Mouse (Mus musculus): ENCODE data around the gene Sgcd. TPM values are rescaled to one million over a fixed set of nuclear protein-coding genes. Genes with fewer than 3 reads are reported as not detected.

Sgcd gene
- total and polyA plus RNA-seq, 3 experiments, result 0.93 to 21.0 (median 10.1) TPM

- DNase-seq, result no peak
Observed at GRCm38 (mm10) chr11:47139867-47140266, 848.9 kb downstream of the Sgcd start.

DNA sequence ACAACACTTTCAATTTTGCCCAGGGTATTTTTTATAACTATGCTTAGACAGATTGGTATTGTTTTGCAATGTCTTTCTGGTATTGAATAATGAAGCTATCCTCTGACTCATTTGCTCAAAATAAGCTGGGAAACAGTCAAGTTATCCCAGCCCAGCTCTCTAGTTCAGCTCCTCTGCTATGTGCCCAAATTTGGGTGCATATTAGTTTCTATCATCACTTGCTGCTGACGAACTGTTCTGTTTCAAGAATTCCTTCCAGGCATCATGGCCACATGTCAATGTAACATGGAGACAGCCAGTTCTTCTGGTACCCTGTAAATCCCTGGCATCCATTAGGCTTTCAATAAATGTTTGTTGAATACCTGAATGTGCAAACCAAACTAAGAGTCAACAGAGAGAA lies 849.5 kb downstream of the Sgcd start:
- no peak for DNase-seq

DNA sequence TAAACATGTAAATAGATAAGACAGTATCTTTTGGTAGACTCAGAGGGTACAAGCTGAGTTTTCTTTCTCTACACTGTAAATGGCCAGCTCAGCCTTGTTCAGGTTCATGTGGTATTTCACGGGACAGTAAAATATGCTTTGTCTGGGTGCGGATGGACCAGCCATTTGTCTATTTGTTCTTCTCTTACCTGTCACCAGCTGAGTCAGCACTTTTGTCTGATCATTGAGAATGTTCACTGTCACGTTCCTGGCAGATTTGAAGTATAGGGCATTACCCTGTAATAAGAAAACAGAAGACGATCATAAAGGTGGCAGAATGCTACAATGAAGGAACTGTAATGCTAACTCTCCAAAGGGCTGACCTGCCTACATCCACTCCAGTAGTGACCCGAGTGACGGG lies 856.4 kb downstream of the Sgcd start:
- DNase-seq, result no peak

- no peak for DNase-seq
Observed at GRCm38 (mm10) chr11:47130432-47130831, 858.3 kb downstream of the Sgcd start.

DNA sequence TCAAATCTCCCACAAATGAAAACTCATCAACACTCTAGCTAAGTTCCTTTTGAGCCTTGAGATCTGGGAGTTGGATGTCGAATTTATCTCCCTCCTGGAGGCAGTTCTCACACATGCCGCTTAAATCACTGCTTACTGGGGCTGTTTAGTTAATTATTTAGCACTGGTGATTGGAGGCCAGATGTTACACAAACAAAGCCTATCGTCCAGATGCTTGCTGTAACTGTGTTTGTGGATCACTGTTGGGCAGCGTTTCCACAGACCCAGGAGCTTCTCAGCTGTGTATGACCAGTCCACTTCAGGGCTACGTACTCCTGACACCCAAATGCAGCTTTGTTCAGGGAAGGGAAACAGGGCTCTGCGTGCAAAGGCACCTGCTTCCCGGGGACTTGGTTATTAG lies 858.8 kb downstream of the Sgcd start:
- DNase-seq, result no peak

GRCm38 (mm10) chr11:47129166-47129565 lies 859.6 kb downstream of the Sgcd start:
- no peak for DNase-seq

- no peak for DNase-seq
Observed at GRCm38 (mm10) chr11:47128331-47128730, 860.4 kb downstream of the Sgcd start.

- DNase-seq, result no peak
Observed at GRCm38 (mm10) chr11:47120874-47121273, 867.9 kb downstream of the Sgcd start.

GRCm38 (mm10) chr11:47117896-47118295 lies 870.9 kb downstream of the Sgcd start:
- no peak for DNase-seq

GRCm38 (mm10) chr11:47114366-47114765 lies 874.4 kb downstream of the Sgcd start:
- DNase-seq, result no peak

- DNase-seq, result no peak
Observed at GRCm38 (mm10) chr11:47113081-47113480, 875.7 kb downstream of the Sgcd start.

DNA sequence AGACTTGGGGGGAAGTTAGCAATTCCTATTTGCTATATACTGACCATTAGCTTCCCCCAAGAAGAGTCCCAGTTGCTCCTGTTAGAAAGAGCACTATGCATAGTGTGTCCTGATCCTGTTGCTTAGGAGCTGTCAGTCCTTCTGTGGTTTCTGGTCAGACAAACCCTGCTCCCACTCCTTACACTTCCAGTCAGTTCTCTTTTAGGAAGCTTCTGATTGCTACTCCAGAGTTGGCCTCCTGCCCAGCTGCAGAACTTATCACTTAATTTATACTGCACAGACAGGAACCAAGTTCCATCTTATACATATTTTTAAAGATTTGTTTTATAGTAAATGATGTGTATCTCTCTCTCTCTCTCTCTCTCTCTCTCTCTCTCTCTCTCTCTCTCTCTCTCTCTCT lies 878.5 kb downstream of the Sgcd start:
- DNase-seq, result no peak

DNA sequence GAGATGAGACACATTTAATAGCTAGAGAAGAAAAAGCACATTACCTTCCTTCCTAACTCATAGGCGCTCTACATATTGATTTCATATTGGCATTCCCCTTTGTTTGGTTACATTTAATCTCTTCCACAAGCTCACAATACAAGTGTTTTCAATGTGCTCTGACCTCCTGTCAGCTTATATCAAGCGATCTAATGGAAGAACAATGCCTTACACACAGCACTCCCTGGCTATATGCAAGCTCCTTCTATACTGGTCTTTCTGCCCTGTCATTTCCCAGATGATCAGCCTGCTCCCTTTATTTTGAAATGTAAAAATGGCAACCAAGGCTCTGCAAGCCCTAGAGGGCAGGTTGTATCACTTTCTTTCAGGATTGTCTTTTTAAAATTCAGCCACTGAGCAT lies 881.1 kb downstream of the Sgcd start:
- DNase-seq, result no peak

GRCm38 (mm10) chr11:47093296-47093912 lies 895.4 kb downstream of the Sgcd start:
- DNase-seq, result no peak

- no peak for DNase-seq
Observed at GRCm38 (mm10) chr11:47082517-47082916, 906.3 kb downstream of the Sgcd start.

GRCm38 (mm10) chr11:47073538-47073937 lies 915.2 kb downstream of the Sgcd start:
- DNase-seq, result no peak

DNA sequence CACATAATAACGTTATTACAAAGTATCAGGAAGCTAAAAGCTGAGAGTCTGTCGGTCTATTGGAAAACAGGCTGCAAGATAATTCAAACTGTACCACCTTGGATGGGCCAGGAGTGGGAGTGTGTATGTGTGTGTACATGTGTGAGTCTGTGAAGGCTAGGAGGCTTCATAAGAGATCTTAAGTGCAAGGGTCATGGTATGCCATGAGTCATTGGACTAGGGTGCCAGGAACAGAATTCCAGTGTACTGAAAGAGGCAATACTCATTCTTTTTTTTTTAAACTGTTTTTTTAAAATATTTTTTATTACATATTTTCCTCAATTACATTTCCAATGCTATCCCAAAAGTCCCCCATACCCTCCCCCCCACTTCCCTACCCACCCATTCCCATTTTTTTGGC lies 917.6 kb downstream of the Sgcd start:
- DNase-seq, result no peak

- DNase-seq, result no peak
Observed at GRCm38 (mm10) chr11:47069769-47070384, 918.9 kb downstream of the Sgcd start.

- DNase-seq, result no peak
Observed at GRCm38 (mm10) chr11:47063690-47064089, 925.1 kb downstream of the Sgcd start.

DNA sequence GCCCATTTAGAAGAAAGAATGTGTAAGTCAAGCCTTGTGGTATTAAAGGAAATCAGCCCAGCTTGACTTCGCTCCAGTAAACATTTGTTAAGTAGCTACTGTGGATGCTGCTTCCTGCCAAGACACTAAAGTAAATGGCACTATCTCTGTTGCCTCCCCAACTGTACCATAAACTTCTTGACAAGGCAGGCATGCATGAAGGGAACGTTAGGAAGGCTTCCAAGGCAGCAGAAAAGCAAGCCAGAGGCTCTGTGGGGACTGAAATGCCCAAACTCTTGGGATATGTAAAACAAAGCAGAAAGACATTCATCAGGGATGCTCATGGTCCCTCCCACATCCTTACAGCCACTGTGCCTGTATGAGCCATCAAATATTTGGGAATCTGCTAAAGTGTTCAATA lies 938.4 kb downstream of the Sgcd start:
- no peak for DNase-seq

DNA sequence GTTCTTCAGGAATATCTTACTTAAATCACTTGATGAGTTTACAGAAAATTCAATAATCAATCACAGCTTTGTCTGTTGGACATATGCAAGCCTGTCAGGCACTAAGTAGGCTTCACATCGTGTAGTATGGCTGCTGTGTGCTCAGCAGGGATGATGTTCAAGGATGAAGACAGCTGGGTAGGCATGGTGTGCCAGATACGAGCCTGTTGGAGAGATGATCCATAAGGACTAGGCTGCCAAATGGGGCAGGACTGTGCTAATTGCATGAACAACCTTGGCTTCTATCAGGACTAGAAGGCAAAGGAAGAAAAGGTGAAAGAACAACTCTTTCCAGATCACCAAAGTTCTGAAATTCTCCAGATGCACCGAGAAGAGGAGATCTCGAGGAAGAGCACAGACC lies 939.0 kb downstream of the Sgcd start:
- no peak for DNase-seq

DNA sequence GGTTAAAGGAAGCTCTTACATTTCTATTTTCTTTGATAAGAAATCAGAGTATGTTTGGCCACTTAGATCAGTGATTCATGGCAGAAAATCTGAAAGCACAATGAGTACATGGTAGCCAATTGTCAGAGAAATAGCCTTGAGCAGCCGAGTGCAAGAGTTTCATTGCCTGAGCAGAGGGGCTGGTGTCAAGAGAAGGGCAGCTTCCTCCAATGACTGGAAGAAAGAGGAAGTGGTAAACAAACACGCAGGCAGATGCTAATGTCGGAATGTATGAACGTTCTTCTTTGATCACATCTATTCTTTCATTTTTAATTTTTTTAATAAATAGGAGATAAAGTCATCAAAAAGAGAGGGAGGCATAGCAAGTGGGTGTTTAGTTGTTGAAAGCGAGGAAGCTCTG lies 956.5 kb downstream of the Sgcd start:
- DNase-seq, result no peak

- no peak for DNase-seq
Observed at GRCm38 (mm10) chr11:47020874-47021273, 967.9 kb downstream of the Sgcd start.

- DNase-seq, result no peak
Observed at GRCm38 (mm10) chr11:47018139-47018538, 970.6 kb downstream of the Sgcd start.
